Mouse (Mus musculus) megakaryocyte progenitor cell, adult 5-6 weeks (primary cell): ENCODE data around the gene Rgs3. TPM values are rescaled to one million over a fixed set of nuclear protein-coding genes. Genes with fewer than 3 reads are reported as not detected.

ENCODE experiments used
- ATAC-seq: replicated peaks from 2 replicates; pipeline ENCODE4 v1.8.0; 2016; ENCODE audit warnings: mild to moderate bottlenecking, moderate TSS enrichment, inconsistent platforms; ENCODE audit not compliant: poor library complexity
- total RNA-seq, 2 experiments: library from RNA; stranded (forward) in 1 of 2; stranded (reverse) in 1 of 2; fragments of 157-497, 149-512 nt in 1 of 2; fragments of 200-1000 nt in 1 of 2; gene quantifications; 2 replicates each; pipeline versions ENCODE4 v1.2.3 to v1.2.4; 2015 to 2017

The Rgs3 gene
- total RNA-seq, 2 experiments from 2014 or later, result 4.2 to 10.8 TPM

DNA sequence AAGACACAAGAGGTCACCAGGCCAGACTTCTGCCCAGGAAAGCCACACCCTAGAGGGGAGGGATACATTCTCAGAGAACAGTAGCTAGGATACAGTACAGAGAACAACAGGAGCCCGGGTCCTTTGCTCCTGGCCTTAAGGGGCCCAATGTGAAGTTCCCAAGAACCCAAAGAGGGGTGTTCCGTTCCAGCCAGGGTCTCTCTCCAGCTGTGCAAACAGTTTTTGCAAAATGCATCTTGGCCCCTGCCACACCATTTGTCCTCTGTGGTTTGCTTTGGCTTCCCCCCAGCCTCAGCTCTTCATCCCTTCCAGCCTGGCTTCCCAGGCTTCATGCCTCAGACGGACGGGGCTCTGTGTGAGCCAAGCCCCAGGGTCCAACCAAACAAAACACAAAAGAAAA is 44.4 kb downstream of the Rgs3 start:
- no peak for ATAC-seq

DNA sequence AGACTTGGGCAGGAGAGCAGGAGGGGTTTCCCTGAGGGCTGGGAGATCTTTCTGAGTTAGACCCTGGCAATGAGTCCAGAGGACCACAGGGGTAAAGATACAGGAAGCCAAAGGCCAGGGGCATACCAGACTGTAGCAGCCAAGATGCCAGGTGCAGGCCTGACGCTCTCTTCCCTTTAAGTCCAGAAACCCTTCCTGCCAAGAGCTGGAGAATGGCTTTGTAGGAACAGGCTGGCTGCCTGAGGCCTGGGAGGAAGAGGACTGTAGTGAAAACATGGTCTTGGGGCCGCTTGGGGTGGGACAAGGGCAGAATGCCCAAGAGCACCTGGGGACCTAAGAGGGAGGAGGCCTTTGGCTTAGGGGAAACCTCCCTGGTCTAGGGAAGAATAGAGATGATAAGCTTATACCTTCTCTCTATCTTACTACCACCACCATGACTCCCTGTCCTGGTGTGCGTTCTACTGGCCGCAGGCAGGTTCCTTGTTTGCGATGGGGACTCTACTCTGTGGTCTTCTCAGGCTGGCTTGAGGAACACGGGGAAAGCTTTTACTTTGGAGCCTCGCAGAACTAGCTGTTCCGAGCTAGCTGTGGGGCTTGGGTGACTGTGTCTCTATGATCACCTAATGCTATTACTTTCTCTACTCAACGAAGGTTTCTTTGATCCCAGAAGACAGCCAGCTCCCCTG is 46.4 kb downstream of the Rgs3 start:
- no peak for ATAC-seq

DNA sequence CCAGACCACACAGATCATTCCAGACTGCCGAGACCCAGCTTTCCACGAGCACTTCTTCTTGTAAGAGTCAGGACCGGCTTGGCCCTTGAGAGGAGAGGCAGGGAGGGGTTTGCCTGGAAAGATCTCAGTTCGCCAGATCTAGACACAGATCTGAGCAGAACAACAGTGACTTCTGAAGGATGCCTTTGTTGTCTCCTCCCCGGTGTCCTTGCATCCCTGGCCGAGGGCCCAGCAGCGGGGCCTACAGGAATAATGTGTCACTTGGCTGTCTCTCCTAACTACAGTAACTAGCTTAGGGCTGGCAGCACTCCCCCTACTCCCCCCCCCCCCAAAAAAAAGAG is 46.9 kb downstream of the Rgs3 start:
- no peak for ATAC-seq

DNA sequence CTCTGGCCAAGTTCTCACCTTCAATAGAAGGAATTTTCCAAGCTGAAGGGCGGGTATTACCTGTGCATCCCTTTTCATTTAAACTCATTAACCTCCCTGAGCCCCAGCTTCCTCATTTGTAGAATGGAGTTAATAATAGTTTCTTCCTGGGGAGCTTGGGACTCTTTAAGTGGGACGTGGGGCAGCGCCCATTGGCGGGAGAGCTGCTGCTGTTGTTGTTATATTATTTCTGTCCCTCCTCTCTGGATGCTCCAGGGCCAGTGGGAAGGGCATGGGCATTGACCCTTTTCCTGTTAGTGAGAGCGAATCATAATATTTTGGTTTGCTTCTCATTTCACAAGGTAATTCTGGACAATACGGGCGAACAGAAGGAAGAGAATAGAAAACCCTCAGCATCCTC is 47.3 kb downstream of the Rgs3 start:
- ATAC-seq, result no peak

DNA sequence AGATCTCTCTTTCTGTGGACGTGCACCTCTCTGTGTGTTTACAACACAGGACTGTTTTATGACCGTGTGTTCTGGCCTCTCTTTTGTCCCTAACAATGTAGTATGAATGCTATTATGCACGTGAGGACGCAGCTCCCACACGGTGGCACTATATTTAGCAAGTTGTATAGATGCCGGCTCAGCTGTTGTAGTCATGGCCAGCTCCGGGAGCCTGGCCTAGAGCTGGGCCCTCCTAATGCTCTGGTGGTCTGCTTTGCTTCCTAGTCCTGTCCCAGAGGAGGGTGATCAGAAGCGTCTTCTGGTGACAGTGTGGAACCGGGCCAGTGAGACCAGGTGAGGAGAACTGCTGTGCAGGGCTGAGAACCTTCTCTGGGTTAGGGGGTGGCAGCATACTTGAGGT is 47.7 kb downstream of the Rgs3 start:
- ATAC-seq, result 0 out of 2 replicates have a peak, but pooled peaks have one; percentile 23

DNA sequence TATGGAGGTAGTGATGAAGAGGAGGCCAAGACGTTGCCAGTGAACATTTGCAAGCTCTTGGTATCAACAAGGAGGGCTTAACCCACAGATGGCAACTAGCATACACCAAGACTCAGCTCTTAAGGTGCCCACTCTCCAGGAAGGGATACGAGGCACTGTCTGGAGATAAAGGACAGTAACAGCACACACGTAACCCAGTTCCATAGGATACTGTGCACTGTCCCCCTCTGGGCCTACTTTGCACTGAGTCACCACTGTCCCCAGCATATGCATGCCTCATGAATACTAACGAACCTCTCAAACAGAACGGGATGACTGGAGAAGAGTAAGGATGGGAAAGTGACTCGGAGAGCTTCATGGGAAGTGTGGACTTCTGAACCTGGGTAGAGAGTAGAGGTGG is 48.2 kb downstream of the Rgs3 start:
- no peak for ATAC-seq

DNA sequence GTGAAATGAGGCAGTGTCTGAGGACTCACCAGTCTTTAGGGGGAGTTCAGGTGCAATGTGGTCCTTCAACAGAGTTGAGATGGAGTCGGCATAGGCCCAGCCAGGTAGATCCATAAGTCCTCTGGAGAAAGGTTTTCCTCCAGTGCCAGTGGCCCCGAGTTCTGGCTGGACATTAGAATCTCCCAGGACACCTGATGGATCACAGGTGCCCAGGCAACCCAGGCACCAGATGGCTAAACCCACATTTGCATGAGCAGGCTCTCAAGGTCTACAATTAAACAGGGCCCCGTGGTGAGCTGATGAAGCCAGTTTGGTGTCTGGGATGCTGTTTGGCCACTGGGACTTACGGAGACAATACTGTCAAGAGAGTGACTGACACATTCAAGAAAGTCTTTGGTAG is 49.7 kb downstream of the Rgs3 start:
- ATAC-seq, result no peak

DNA sequence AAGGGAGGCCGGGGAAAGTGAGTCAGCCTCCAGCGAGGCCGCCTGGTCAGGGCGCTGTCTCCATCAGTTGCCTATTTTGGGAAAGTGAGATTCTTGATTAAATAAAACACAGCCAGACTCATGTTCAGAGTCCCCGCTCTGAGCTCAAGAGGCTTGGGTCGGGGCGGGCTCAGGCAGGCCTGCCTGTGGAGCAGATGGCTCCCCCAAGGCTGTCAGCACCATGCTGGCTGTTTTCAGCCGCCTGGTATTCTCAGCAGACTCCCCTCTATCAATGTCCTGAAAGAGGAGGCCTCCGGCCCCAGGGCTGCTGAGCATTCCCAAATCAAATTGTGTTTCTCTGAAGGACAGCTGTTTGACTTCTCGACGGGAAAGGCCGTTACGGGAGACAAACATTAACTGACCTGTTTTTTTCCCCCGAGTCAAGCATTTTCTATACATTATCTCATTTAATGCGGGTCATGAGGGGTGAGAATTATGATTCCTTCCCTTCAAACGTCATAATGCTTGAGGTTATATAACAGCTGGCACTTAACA is 50.6 kb downstream of the Rgs3 start:
- no peak for ATAC-seq

DNA sequence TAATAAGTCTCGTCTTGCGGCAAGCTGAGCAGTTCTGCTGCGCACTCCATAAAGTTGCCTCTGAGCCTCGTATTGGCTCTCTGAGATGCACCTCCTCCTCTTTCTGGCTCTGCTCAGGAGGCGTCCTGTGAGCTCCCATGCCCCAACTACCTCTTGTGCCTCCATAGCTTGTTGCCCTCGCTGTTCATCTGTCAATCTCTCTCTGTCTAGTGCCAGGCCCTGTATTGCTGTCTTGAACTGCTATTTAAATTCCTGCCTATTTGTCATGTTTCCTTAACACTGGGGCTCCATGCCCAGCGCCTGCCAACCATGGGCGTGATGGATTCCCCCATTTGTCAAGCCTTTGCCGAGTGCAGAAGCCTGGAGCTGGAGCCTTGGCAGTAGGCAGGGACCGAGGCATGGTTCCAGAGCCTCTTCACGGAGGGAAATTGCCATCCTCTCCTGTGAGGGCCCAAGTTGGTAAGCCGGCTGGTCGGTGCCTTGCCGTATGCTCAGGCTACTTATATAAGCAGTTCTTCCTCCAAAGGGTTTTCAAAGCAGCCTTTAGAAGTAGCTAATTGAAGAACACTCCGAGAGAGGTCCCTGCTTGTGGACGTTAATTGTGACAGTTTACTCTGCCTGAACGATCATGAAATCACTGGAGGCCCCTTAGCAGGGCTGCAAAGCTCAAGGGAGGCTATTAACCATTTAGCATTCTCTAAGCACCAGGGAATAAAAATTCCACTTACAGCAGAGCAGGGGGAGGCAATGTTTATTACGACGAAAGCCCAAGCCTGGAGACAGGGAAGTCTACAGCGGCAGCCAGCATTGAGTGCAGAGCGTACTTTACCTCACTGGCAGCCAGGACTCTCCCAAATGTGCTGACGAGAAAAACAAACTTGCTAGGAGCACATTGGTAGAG is 53.2 kb downstream of the Rgs3 start:
- ATAC-seq, result no peak

DNA sequence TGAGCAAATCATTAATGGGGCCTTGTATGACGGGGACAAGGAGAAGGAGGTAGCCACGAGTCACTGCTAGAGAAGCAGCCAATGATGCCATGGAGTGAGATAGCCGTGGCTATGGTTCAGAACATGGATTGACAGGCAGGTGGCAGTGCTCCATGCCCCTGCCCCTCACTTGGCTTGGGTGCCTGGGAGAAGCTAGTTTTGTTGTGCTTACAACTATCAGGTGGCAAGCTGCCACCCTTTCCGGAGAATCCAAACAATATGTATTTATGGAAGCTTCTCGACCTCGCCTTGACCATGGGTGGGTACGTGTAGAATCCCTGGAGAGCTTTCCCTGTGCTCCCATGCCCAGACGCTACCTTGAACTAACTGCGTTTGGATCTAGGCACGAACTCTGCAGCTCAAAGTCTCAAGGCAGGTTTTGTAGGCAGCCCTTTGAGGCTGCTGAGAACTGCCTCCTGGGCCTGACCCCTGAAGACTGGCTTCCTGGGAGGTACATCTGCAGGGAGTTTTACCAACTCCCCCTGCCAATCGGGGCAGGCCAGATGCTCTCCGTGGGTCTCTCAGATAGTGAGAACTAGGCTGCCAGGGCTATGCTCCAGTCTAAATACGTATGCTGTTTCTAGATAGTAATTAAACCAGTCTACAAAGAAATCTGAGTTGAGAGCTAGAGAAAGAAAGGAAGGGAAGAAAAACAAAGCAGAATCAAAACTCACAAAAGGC is 54.2 kb downstream of the Rgs3 start:
- no peak for ATAC-seq

DNA sequence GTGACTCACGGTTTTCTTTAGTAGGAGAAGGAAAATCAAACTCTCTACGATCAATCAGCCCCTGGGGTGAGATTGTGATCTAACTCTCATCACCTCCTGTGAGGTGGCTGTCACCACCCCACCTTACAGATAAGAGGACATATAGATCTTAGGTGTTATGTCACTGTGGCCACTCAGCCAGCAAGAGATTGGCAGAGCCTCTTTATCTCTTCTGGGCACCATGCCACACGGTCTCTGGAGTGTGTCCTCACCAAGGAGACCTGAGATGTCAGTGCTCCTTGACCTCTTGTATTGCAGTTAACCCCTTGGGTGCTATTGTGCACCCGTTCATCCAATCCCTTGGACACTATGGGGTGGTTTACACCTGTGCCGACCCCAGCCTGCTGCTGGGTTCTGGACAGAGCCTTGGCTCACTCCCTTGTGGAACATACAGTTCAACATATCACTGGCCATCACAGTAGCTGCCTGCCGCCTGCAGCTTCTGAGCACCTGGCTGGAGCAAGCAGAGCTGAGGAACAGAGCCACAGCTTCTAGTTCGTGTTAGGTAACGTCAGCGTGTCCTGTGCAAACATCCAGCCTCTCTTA is 58.3 kb downstream of the Rgs3 start:
- no peak for ATAC-seq

DNA sequence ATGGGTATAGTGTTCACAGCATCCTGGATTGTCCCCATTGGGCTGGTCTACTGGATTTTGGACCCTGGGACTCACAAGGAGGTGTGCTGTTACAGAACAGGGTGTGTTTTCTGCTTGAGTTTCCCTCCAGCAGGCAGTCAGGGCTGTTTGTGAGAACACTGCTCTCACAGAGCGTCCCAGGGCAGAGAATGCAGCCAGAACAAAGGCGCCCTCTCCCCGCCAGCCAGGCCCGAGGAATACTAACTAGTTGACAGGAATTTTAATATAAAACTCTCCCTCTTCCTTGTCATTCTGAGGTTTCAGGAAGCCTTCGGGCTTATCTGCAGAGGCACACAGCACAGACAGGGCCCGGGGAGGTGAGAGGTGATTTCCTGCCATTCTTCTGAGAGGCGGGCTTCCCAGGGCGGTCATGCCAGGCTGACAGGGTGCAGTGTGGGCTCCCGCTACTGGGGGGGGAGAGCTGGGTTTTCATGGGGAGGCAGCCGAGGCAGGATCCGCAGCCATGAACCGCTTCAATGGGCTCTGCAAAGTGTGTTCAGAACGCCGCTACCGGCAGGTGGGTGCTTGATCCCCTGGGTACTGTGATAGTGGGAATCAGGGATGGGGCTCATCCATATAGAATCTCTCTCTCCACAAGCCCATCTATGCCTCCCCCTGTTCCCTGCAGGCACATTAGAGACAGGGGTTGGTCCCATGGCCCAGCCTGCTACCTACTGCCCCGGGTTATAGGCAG is 59.8 kb downstream of the Rgs3 start:
- peak; percentile 58 for ATAC-seq

DNA sequence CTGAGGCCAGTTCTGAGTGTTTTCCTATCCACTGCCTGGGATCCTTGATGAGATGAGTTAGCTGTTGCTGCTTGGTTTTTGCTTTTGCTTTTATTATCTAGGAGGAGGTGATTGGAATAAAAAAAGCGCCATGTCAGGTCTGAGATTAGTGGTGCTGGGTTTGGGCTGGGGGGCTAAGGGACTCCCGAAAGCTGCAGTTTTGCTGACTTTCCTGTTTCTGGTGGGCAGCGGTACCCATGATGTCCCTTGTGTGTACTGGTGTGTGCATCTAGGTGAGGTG is 60.3 kb downstream of the Rgs3 start:
- ATAC-seq, result no peak

DNA sequence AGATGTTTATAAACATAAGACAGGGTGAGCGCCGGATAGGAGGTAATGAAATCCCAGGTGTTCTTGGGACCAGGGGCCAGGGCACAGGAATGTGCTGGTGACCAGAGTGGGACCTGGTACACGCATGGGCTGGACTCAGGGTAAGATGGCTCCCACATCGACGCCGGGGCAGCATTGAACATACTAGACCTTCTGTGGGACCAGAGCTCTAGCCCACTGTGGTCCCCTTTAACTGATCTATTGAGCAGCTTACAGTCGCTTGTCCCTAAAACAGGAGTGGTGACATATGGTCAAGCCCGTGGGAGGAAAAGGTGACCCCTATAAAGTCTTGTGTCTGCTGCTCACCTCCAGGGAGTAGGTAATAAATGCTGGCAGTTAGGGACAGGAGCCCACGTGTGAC is 61.5 kb downstream of the Rgs3 start:
- no peak for ATAC-seq

DNA sequence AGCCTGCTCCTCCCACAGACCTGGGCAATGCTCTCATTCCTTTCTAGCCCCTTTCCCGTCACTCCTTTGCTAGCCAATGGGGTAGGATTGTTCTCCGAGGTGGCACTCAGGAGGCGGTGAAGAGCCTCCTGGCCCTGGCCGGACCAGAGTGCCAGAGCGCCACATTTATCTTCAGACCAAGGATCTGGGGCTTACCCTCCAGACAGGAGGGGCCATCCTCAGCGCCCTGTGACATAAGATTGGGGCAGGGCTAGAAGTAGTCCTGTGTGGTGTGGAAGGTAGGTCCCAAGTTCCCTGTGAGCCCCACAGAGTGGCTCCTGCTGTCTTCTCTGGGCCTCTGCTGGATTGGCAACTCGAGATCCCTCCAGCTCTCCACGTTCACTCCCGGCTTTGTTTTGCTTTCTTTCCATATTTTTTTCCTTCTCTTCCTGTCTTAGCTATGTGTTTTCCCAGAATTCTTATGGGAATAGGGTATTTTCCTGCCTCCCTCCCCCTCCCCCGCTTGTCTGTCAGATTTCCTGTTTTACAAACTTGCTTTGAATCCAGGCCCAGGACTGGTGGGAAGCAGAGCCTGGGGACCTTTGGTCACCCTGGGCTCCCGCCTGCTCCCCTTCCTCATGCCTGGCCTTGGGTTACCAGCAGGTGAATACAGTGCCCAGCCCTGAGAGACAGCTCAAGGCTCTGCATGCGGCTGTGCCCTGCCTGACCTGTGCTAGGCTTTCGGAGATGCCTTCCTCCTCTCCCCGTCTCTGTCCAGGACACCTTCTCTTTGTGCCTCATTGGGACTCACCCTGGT is 62.4 kb downstream of the Rgs3 start:
- no peak for ATAC-seq

DNA sequence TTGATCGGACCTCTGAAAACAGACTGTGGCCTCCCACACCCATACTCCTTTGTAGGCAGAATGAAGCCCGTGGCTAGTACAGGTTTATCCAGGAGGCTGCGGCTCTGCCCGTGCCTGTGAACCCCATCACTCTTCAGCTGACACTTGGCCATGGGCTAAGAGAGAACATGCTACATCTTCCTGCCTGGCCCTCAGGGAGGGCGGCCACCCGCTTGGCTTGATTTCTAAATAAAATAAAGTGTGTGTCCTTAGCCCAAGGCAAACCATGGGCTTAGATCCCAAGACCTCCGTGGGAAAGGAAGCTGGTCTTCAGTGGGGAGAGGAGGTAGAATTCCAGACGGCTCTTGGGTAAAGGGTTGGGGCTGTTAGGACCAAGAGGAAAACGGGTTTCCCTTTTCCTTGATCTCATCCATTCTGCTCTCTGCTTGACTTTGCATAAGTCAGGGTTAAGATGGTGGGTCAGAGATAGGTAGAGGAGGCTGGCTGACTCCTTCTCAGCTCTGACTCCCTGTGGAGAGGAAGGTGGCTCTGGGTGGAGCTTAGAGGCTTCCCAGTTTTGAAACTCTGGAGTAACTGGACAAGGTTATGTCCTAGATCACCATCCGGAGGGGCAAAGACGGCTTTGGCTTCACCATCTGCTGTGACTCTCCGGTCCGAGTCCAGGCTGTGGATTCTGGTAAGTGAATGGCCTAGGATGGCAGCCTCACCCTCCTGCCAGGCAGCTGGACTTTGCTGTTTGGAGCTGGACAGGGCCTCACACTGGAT is 63.8 kb downstream of the Rgs3 start:
- no peak for ATAC-seq

DNA sequence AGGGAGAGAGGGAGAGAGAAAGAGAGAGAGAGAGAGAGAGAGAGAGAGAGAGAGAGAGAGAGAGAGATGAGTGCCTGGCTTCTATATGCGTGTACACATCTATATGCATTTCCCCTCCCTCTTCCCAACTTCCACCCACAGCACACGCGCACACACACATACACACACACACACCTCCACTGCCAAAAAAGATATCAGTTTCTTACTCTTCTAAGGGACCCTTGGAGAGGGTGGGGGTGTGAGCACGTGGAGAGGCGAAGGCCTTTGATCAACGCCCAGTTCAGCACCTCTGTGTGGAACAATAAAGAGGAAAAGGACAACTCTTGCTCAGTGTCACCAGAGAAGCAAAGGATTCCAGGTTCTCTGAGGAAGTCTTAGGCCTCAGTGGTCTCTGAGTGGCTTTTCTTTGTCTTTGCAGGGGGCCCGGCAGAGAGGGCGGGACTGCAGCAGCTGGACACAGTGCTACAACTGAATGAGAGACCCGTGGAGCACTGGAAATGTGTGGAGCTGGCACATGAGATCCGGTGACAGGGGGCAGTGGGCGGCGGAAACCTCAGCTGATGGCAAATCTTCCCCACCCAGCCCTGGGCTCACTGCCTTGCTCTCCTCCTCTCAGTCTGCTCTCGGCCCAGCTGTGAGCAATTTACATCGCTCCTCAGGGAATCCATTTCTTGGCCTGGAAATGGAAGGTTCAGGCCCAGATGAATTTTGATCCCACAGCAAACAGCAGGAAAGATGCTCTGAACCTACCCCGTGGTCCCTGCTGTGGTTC is 65.2 kb downstream of the Rgs3 start:
- no peak for ATAC-seq

DNA sequence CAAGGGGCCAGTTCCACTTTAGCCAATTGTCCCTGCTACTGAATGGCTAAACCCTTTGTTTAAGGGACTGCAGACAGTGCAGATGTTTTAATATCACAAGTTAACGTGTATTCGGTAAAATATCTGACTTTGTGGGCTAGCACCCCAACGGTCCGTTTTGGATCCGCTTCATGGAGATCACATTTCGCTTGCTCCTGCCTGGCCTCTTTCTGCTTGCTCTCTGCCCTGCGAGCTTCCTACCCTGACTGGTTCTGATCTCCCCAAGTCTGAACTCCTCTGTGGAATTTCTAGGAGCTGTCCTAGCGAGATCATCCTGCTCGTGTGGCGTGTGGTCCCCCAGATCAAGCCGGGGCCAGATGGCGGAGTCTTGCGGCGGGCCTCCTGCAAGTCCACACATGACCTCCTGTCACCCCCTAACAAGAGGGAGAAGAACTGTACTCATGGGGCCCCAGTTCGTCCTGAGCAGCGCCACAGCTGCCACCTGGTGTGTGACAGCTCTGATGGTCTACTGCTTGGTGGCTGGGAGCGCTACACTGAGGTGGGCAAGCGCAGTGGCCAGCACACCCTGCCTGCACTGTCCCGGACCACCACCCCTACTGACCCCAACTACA is 65.9 kb downstream of the Rgs3 start:
- no peak for ATAC-seq
